Mouse (Mus musculus): ENCODE results near the gene Otulin. TPM values are rescaled to one million over a fixed set of nuclear protein-coding genes. Genes with fewer than 3 reads are reported as not detected.

Otulin gene
- total and polyA plus RNA-seq, 3 experiments: 40.0 to 84.8 (median 80.2) TPM

GRCm38 (mm10) chr15:27549878-27550277 is 80.6 kb downstream of the Otulin start:
- no peak for DNase-seq (ENCODE audit: extremely low read depth)
- Histone ChIP-seq H3K27me3 (replicated peaks) (no peaks in the 10 kb centered on the region), H3K9ac (ENCODE audit: insufficient read depth, low read depth) (no peak overlapping the region), H3K9me3 (replicated peaks; ENCODE audit: low read length) (peaks cover 5% of the 10 kb centered on the region), H3K36me3 (replicated peaks in 1 of 2; ENCODE audit: control insufficient read depth in 1 of 2, insufficient read depth in 1 of 2, low read length in 1 of 2) (peaks cover 0 to 21% of the 10 kb centered on the region in 2 experiments), H3K27ac (ENCODE audit: insufficient read depth, low read depth) (no peak overlapping the region), H3K4me2 (ENCODE audit: insufficient read depth, low read depth, poor library complexity, severe bottlenecking) (no peak overlapping the region), H3K4me3 (replicated peaks in 1 of 3; ENCODE audit: low read depth in 2 of 3, low read length in 2 of 3, poor library complexity in 1 of 3) (no peak overlapping the region), H3K79me2 (replicated peaks; ENCODE audit: control insufficient read depth, extremely low read depth, insufficient read depth, poor library complexity, severe bottlenecking) (no peaks in the 10 kb centered on the region), H3K4me1 (ENCODE audit: control insufficient read depth in 1 of 2, insufficient read depth in 2 of 2) (peaks cover 4 to 69% of the 10 kb centered on the region in 2 experiments)
- in situ Hi-C loops (cut with MboI; ENCODE audit: low pct_ligation_motif_present, low pct_unique_long_range_greater_than_20kb, low sequenced_read_pairs): no loop called here
- no peak for TF ChIP-seq CTCF (conservative IDR thresholded peaks at IDR 0.05 in 1 of 2, IDR thresholded peaks at IDR 0.05 in 1 of 2; ENCODE audit: low read depth in 2 of 2, low read length in 2 of 2)
- TF ChIP-seq ZKSCAN1 (IDR thresholded peaks at IDR 0.05; ENCODE audit: borderline replicate concordance, low read depth, low read length): no peak
- no peak for TF ChIP-seq ZMIZ1 (IDR thresholded peaks at IDR 0.05; ENCODE audit: low read depth, low read length)
- no peak for TF ChIP-seq EP300 (IDR thresholded peaks at IDR 0.05; ENCODE audit: low read length)
- no peak for TF ChIP-seq HCFC1 (IDR thresholded peaks at IDR 0.05; ENCODE audit: low read depth, low read length)
- TF ChIP-seq MYC (IDR thresholded peaks at IDR 0.05; ENCODE audit: low read depth, low read length): no peak
- no peak for TF ChIP-seq POLR2A (IDR thresholded peaks at IDR 0.05; ENCODE audit: low read depth, low read length)
- TF ChIP-seq MAX (IDR thresholded peaks at IDR 0.05; ENCODE audit: low read length): no peak
- no peak for TF ChIP-seq IRF4 (IDR thresholded peaks at IDR 0.05; ENCODE audit: low read depth, low read length)
- TF ChIP-seq CHD2 (IDR thresholded peaks at IDR 0.05; ENCODE audit: low read length): no peak
- TF ChIP-seq RCOR1 (conservative IDR thresholded peaks at IDR 0.05; ENCODE audit: low read depth, low read length): no peak
- TF ChIP-seq JUND (conservative IDR thresholded peaks at IDR 0.05; ENCODE audit: low read depth, low read length): no peak
- dilution Hi-C loops (cut with MboI; ENCODE audit: extremely low pct_ligation_motif_present, extremely low pct_unique_long_range_greater_than_20kb, low sequenced_read_pairs): no loop called here

- no peak for DNase-seq (ENCODE audit: extremely low read depth)
- Histone ChIP-seq H3K27me3 (replicated peaks) (no peaks in the 10 kb centered on the region), H3K79me2 (replicated peaks; ENCODE audit: control insufficient read depth, extremely low read depth, insufficient read depth, poor library complexity, severe bottlenecking) (no peaks in the 10 kb centered on the region), H3K27ac (ENCODE audit: insufficient read depth, low read depth) (no peak overlapping the region), H3K4me2 (ENCODE audit: insufficient read depth, low read depth, poor library complexity, severe bottlenecking) (no peak overlapping the region), H3K36me3 (replicated peaks in 1 of 2; ENCODE audit: control insufficient read depth in 1 of 2, insufficient read depth in 1 of 2, low read length in 1 of 2) (peaks cover 0 to 18% of the 10 kb centered on the region in 2 experiments), H3K4me3 (replicated peaks in 1 of 3; ENCODE audit: low read depth in 2 of 3, low read length in 2 of 3, poor library complexity in 1 of 3) (no peak overlapping the region), H3K4me1 (ENCODE audit: control insufficient read depth in 1 of 2, insufficient read depth in 2 of 2) (peaks cover 4 to 71% of the 10 kb centered on the region in 2 experiments), H3K9ac (ENCODE audit: insufficient read depth, low read depth) (no peak overlapping the region), H3K9me3 (replicated peaks; ENCODE audit: low read length) (peaks cover 5% of the 10 kb centered on the region)
- in situ Hi-C loops (cut with MboI; ENCODE audit: low pct_ligation_motif_present, low pct_unique_long_range_greater_than_20kb, low sequenced_read_pairs): no loop called here
- dilution Hi-C loops (cut with MboI; ENCODE audit: extremely low pct_ligation_motif_present, extremely low pct_unique_long_range_greater_than_20kb, low sequenced_read_pairs): no loop called here
- TF ChIP-seq ZMIZ1 (IDR thresholded peaks at IDR 0.05; ENCODE audit: low read depth, low read length): no peak
- no peak for TF ChIP-seq TCF12 (IDR thresholded peaks at IDR 0.05; ENCODE audit: low read depth, low read length)
- TF ChIP-seq BHLHE40 (IDR thresholded peaks at IDR 0.05; ENCODE audit: low read depth, low read length): no peak
Measured at GRCm38 (mm10) chr15:27549071-27549470, 81.4 kb downstream of the Otulin start.

GRCm38 (mm10) chr15:27548110-27548509 is 82.4 kb downstream of the Otulin start:
- dilution Hi-C loops (cut with MboI; ENCODE audit: extremely low pct_ligation_motif_present, extremely low pct_unique_long_range_greater_than_20kb, low sequenced_read_pairs): no loop called here
- H3K79me2 ChIP-seq (replicated peaks; ENCODE audit: control insufficient read depth, extremely low read depth, insufficient read depth, poor library complexity, severe bottlenecking): no peaks in the 10 kb centered on the region
- peaks cover 4 to 67% of the 10 kb centered on the region in 2 experiments for H3K4me1 ChIP-seq (ENCODE audit: control insufficient read depth in 1 of 2, insufficient read depth in 2 of 2)
- H3K4me3 ChIP-seq (replicated peaks in 1 of 3; ENCODE audit: low read depth in 2 of 3, low read length in 2 of 3, poor library complexity in 1 of 3): no peak overlapping the region
- no peak for DNase-seq (ENCODE audit: extremely low read depth)
- H3K4me2 ChIP-seq (ENCODE audit: insufficient read depth, low read depth, poor library complexity, severe bottlenecking): no peak overlapping the region
- no peak overlapping the region for H3K27ac ChIP-seq (ENCODE audit: insufficient read depth, low read depth)
- in situ Hi-C loops (cut with MboI; ENCODE audit: low pct_ligation_motif_present, low pct_unique_long_range_greater_than_20kb, low sequenced_read_pairs): no loop called here
- no peak for TF ChIP-seq EP300 (IDR thresholded peaks at IDR 0.05; ENCODE audit: low read length)
- no peak for TF ChIP-seq ETS1 (conservative IDR thresholded peaks at IDR 0.05; ENCODE audit: low read depth, low read length)
- peaks cover 0 to 19% of the 10 kb centered on the region in 2 experiments for H3K36me3 ChIP-seq (replicated peaks in 1 of 2; ENCODE audit: control insufficient read depth in 1 of 2, insufficient read depth in 1 of 2, low read length in 1 of 2)
- peaks cover 5% of the 10 kb centered on the region for H3K9me3 ChIP-seq (replicated peaks; ENCODE audit: low read length)
- no peaks in the 10 kb centered on the region for H3K27me3 ChIP-seq (replicated peaks)
- H3K9ac ChIP-seq (ENCODE audit: insufficient read depth, low read depth): no peak overlapping the region
